ENCODE assay signal across 13 mouse cellular contexts in genomic region chr17:73194575-73194974, GRCm38 (mm10).
DNase-seq lines count a peak whose midpoint lies in the region; ATAC-seq and TF ChIP-seq lines count a peak whose summit lies in the region.
"Had no signal": no experiment of that assay in that cellular context is flagged by ENCODE, and none has a peak within 500 bp of the region (broad histone marks: within the 10 kb centered on the region; RNA-seq: fewer than 3 reads in every experiment).

No protein-coding gene starts in this region.

- 91% methylated on average over 6 of the region's 6 CpGs for WGBS in hindbrain, embryonic 10.5 days

- H3K27me3 ChIP-seq in hindbrain, embryonic 10.5 days (ENCODE audit: insufficient read depth, poor library complexity, severe bottlenecking): no peaks in the 10 kb centered on the region
- H3K27me3 ChIP-seq: hindbrain, embryonic 13.5 days; limb, embryonic 12.5 days had no signal

- ATAC-seq in frontal cortex, adult (ENCODE audit: low TSS enrichment): peak; percentile 93

- H3K27ac ChIP-seq in embryonic fibroblast, embryonic 13.5 days (ENCODE audit: insufficient read depth, low read length): peak overlapping the region; percentile 99
- no peak overlapping the region for H3K27ac ChIP-seq in hindbrain, embryonic 10.5 days
- H3K27ac ChIP-seq: hindbrain, embryonic 13.5 days; limb, embryonic 12.5 days had no signal

- DNase-seq in frontal cortex, postnatal 10 days (ENCODE audit: low spot score in 2 of 2): no peak
- peak; percentile 90 for DNase-seq in 3134 (ENCODE audit: extremely low read depth, insufficient read length, low spot score)
- peak; percentile 55 to 59 for DNase-seq in lung, adult 18-20 months
- no peak for DNase-seq in yolk sac, embryonic 10.5 days (ENCODE audit: low spot score)
- no peak for DNase-seq in spleen, postnatal 10 days (ENCODE audit: low spot score in 2 of 2)
- DNase-seq in hindbrain, embryonic 10.5 days (ENCODE audit: low spot score): no peak
- DNase-seq: B cell, adult 2 months; cerebellum, adult 18-20 months; kidney, postnatal 10 days had no signal

- no peak for TF ChIP-seq CTCF in embryonic fibroblast, embryonic 13.5 days (IDR thresholded peaks at IDR 0.05; ENCODE audit: borderline replicate concordance, insufficient read depth, low read length)

- no peak overlapping the region for H3K4me3 ChIP-seq in embryonic fibroblast, embryonic 13.5 days (ENCODE audit: insufficient read depth, low read length)
- H3K4me3 ChIP-seq in hindbrain, embryonic 10.5 days: no peak overlapping the region
- H3K4me3 ChIP-seq: hindbrain, embryonic 13.5 days; limb, embryonic 12.5 days had no signal

- no peak; the same call in none of the 2 replicates for TF ChIP-seq POLR2A in embryonic fibroblast, embryonic 13.5 days (IDR thresholded peaks at IDR 0.05; ENCODE audit: low read depth, low read length)

- H3K9me3 ChIP-seq in hindbrain, embryonic 10.5 days: no peaks in the 10 kb centered on the region
- H3K9me3 ChIP-seq: hindbrain, embryonic 13.5 days; limb, embryonic 12.5 days had no signal

- peaks cover 7% of the 10 kb centered on the region for H3K36me3 ChIP-seq in hindbrain, embryonic 10.5 days

- H3K4me1 ChIP-seq in embryonic fibroblast, embryonic 13.5 days (ENCODE audit: control insufficient read depth, insufficient read depth, low read length): peaks cover 17% of the 10 kb centered on the region
- H3K4me1 ChIP-seq in hindbrain, embryonic 10.5 days (replicated peaks): no peaks in the 10 kb centered on the region
- H3K4me1 ChIP-seq: hindbrain, embryonic 13.5 days; limb, embryonic 12.5 days had no signal

Comparison
In these comparisons a context has a peak if more than half of its experiments do, and no peak if none do; other contexts are left out.
1. DNase-seq: peak in 3134 (single experiment) and lung, adult 18-20 months (2 of 2); none in frontal cortex, postnatal 10 days (0 of 2), yolk sac, embryonic 10.5 days (single experiment), spleen, postnatal 10 days (0 of 2) and hindbrain, embryonic 10.5 days (single experiment).